Mouse (Mus musculus) embryo, embryonic 10.5 days (tissue): ENCODE data around the gene 1600002K03Rik.
A peak's percentile ranks its signal among the peaks of the same experiment; 100 is the strongest.

Source experiments
- DNase-seq: peaks from one replicate; pipeline ENCODE4 v3.0.0-alpha.2; 2015; ENCODE audit warnings: low spot score

The 1600002K03Rik gene

GRCm38 (mm10) chr10:80167460-80168037 is 5.2 kb upstream of the 1600002K03Rik start:
- peak; percentile 100 for DNase-seq

DNA sequence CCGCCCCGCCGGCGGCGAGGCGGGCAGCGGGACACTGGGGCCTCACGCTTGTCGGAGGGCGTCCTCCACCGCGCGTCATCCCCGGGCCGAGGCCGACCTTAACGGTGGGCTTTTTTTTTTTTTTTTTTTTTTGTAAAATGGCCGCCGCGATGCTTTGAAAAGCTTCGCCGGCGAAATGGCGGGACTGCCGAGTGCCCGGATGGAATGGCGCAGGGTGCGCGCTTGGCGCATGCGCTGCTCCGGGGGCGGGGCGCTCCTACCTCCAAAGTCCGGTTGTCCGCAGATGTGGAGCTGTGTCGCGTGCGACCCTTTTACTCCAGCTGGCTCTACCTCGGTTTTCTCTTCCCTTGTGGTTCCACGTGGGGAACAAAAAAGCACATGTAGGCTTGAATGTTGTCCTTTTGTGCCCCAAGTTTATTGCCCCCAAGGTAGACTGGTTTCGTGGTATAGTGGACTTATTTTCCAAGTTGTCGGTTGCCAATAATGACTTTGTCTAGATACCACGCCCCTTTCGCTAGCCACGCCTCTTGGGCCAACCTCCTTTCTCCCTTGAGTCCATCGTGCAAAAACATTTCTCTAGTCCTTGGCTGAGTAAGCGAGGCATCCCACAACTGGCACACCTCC is 4.6 kb upstream of the 1600002K03Rik start:
- peak; percentile 95 for DNase-seq

DNA sequence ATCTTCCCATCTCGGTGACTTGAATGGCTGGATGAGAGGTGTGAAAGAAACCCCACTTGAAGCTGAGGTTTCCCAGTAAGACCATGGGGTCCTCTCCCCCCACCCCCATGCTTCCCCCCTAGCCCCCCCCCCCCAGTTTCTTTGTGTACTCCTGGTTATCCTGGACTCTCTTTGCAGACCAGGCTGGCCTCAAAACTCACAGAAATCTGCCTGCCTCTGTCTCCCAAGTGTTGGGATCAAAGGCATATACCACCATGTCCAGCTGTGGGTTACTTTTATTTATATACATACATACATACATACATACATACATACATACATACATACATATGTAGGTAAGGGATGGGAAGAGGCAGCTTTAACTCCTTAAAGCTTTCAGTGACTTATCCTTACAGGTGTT is 3.7 kb upstream of the 1600002K03Rik start:
- DNase-seq, result no peak

DNA sequence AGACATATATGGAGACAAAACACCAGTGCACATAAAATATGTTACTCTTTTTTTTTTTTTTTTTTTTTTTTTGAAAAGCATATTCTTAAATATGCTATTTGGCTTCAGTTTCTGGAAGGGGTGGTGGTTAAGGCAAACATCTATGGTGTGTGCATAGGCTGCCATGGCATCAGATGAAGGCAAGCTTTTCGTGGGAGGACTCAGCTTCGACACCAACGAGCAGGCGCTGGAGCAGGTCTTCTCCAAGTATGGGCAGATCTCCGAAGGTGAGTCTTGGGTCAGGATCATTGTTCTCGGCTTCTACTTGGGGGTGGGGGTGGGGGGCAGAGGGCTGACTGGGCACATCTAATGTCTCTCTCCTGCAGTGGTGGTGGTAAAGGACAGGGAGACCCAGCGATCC is 3.1 kb upstream of the 1600002K03Rik start:
- no peak for DNase-seq

DNA sequence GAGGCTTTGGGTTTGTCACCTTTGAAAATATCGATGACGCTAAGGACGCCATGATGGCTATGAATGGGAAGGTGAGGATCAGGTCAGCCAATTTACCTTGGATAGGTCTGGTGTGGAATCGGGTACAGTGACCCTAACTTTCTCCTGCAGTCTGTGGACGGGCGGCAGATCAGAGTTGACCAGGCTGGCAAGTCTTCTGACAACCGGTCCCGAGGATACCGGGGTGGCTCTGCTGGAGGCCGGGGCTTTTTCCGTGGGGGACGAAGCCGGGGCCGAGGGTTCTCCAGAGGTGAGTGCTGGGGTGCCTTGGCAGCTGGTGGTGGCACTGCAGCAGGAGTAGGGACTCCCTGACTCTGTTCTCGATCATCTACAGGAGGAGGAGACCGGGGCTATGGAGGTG is 2.7 kb upstream of the 1600002K03Rik start:
- DNase-seq, result no peak

GRCm38 (mm10) chr10:80170601-80171021 is 2.1 kb upstream of the 1600002K03Rik start:
- no peak for DNase-seq

DNA sequence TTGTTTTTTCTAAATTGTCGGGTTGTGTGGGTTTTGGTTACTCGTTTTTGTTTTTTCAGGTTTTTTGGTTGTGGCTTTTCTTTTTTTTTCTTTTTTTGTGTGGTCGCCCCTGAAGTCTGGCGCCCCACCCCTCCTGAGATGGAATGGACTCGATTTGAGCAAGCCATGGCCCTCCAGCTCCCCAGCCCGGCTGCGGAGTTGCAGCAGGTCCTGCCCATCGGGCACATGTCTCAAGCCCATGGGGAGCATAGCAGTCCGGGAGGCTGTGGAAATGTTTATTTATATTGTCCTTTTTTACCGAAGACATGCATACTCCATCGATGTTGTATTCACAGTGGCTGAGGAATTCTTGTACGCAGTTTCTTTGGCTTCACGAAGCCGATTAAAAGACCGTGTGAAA is 1.5 kb upstream of the 1600002K03Rik start:
- no peak for DNase-seq

DNA sequence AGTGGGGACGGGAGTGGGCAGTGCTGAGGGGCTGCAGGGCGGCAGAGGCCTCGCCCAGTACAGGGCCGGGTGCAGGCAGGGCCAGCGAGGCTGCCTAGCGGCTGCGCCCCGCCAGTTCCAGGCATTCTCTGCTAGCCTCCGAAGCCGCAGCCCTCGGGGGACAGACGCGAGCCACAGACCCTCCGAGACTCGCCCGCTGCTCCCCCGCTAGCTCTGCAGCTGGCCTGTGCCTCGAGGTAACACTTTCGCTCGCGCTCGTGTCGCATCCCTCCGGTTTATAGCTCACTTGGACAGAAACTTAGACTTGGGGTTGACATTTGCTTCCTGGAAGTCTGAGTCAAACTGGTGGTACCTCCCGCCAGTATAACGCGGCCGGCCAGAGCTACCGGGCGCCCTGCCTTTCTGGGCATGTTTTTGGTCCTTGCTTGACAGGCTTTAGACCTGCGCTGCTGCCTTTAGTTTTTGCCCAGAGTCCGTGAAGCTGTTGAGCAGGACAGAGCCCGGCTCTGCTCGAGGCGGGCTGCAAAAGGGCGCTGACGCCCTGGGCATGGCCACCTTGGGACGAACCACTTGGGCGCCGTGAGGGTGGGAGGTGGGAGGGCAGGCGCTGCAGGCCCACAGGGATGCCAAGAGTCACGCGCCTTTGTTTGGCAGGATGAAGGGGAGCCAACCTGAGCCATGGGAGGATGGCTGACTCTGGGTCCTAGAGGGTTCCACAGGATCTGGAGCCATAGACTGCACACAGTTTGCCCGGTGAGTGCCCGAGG is 801 bp upstream of the 1600002K03Rik start:
- DNase-seq, result no peak

DNA sequence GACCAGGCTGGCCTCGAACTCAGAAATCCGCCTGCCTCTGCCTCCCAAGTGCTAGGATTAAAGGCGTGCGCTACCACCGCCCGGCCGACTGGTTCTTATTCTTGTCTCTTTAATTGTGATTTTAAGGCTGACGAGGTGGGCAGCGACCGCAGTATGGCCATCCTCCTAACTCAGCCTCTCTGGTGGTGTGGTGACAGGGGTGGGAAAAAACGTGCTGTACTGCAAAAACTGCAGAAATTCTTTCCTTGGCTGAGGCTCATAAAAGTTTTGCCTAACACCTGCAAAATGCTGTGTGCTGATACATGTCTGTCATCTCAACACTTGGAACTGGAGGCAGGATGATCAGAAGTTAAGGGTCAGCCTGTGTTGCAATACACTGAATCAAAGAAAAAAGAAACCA is 614 bp downstream of the 1600002K03Rik start:
- DNase-seq, result no peak

DNA sequence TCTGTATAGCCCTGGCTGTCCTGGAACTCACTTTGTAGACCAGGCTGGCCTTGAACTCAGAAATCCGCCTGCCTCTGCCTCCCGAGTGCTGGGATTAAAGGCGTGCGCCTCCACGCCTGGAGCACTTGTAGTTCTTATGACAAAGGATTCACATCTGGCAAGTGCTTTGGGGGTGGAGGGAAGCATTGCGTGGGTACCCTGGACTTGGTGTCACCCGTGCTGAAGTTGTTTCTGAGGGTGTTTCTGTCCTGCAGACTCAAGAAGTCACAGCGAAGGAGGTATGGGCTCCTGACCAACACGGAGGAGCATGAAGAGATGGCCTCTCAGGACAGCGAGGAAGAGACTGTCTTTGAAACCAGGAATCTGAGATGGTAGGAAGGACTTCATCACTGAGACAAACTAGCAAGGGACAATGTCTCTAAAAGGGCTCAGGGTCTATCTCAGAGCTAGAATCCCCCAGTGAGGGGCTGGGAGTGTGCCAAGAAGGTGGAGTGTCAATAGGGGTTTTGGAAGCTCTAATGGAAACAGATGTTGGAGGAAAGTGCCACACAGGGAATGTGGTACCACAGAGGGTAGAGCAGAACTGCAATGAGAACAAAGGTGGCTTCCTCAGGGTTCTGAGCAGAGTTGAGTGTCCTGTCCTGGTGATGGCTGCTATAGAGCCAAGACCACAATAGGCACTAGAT is 1.4 kb downstream of the 1600002K03Rik start:
- DNase-seq, result no peak

DNA sequence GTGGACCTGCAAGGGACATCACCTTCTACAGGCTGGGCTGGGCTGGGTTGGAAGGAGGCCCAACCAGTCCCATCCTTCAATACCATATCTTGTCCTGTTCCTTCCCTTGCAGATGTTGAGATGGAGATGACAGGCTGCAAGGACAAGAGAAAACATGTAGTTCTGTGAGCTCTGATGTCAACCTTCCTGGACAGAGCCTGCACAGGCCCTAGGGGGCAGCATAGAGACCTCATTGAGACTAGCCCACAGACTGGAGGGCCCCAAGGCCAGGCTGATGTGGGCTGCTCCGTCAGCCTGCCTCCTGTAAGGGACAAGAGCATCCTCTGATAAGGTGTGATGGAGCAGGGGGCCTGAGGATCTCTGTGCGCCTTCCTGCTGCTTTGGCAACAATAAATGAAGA is 2.0 kb downstream of the 1600002K03Rik start:
- peak; percentile 78 for DNase-seq

GRCm38 (mm10) chr10:80175536-80176269 is 3.0 kb downstream of the 1600002K03Rik start:
- peak; percentile 77 for DNase-seq

- no peak for DNase-seq
These were observed 3.6 kb downstream of the 1600002K03Rik start for GRCm38 (mm10) chr10:80176270-80176834.

- no peak for DNase-seq
These were observed 4.9 kb downstream of the 1600002K03Rik start for GRCm38 (mm10) chr10:80177441-80178279.

GRCm38 (mm10) chr10:80179068-80180051 is 6.6 kb downstream of the 1600002K03Rik start, which contains the start of gene Efna2:
Gene Efna2 (plus strand): TSS chr10:80179482.
- peak; percentile 86 for DNase-seq

GRCm38 (mm10) chr10:80180288-80180687 is 7.5 kb downstream of the 1600002K03Rik start:
- DNase-seq, result no peak

GRCm38 (mm10) chr10:80180823-80181222 is 8.1 kb downstream of the 1600002K03Rik start:
- no peak for DNase-seq

DNA sequence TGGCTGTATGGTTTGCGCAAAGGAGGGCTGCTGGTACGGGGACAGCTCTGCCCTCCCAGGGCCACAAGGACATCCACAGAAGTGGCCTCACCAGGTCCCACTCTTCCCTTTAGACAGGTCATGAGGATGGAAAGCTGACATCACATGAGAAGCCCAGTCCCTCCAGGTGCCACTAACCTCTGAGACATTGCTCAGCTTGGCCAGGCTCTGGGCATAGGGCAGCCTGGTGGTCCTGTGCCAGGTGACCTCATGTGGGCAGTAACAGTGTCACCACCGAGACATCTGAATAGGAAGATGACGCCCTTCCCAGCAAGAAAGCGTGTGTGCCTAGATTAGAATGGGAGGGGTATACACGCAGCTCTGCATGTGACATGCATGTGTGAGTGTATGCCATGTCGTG is 9.8 kb downstream of the 1600002K03Rik start:
- no peak for DNase-seq

- DNase-seq, result no peak
These were observed 13.9 kb downstream of the 1600002K03Rik start for GRCm38 (mm10) chr10:80186649-80187048.
